Mouse (Mus musculus): ENCODE measurements around the gene Slc30a9. TPM values are rescaled to one million over a fixed set of nuclear protein-coding genes. Genes with fewer than 3 reads are reported as not detected.

The Slc30a9 gene
- polyA plus RNA-seq, 1 experiment, result 22.9 TPM

GRCm38 (mm10) chr5:67400608-67401480, 94.1 kb downstream of the Slc30a9 start:
- Histone ChIP-seq H3K27me3 (ENCODE audit: control insufficient read depth, insufficient read depth, low read length) (no peaks in the 10 kb centered on the region), H3K27ac (ENCODE audit: control insufficient read depth, insufficient read depth, low read depth, low read length) (no peak overlapping the region), H3K4me1 (ENCODE audit: control insufficient read depth, insufficient read depth, low read length) (no peaks in the 10 kb centered on the region), H3K4me3 (ENCODE audit: control insufficient read depth, low read depth, low read length) (no peak overlapping the region), H3K36me3 (ENCODE audit: control insufficient read depth, insufficient read depth, low read length) (no peaks in the 10 kb centered on the region)
- TF ChIP-seq POLR2A (IDR thresholded peaks at IDR 0.05; ENCODE audit: control insufficient read depth, low read depth, low read length) (no peak), CTCF (IDR thresholded peaks at IDR 0.05; ENCODE audit: control insufficient read depth, insufficient read depth, insufficient replicate concordance, low read depth, low read length) (no peak)

DNA sequence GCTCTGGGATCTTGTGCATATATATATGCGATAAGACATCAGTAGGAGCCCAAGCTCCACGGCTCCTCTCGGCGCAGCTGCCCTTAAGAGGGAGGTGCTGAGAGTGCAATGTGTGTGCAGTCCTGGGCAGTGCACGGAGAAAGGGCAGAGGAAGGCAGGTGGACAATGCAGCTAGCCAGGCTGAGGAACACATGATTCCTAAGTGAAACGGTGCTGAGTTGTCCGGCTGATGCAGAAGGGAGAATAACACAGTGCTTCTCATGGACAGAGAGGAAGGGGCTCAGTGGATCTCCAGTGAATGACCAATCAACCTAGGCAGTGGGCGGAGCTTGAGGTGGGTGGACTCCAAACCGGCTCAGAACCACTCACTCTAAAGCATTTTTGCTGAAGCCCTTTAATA, 94.9 kb downstream of the Slc30a9 start:
- no peak for TF ChIP-seq POLR2A (IDR thresholded peaks at IDR 0.05; ENCODE audit: control insufficient read depth, low read depth, low read length)
- no peak for TF ChIP-seq CTCF (IDR thresholded peaks at IDR 0.05; ENCODE audit: control insufficient read depth, insufficient read depth, insufficient replicate concordance, low read depth, low read length)
- no peaks in the 10 kb centered on the region for H3K4me1 ChIP-seq (ENCODE audit: control insufficient read depth, insufficient read depth, low read length)
- H3K36me3 ChIP-seq (ENCODE audit: control insufficient read depth, insufficient read depth, low read length), result no peaks in the 10 kb centered on the region
- no peak overlapping the region for H3K27ac ChIP-seq (ENCODE audit: control insufficient read depth, insufficient read depth, low read depth, low read length)
- no peak overlapping the region for H3K4me3 ChIP-seq (ENCODE audit: control insufficient read depth, low read depth, low read length)
- no peaks in the 10 kb centered on the region for H3K27me3 ChIP-seq (ENCODE audit: control insufficient read depth, insufficient read depth, low read length)

DNA sequence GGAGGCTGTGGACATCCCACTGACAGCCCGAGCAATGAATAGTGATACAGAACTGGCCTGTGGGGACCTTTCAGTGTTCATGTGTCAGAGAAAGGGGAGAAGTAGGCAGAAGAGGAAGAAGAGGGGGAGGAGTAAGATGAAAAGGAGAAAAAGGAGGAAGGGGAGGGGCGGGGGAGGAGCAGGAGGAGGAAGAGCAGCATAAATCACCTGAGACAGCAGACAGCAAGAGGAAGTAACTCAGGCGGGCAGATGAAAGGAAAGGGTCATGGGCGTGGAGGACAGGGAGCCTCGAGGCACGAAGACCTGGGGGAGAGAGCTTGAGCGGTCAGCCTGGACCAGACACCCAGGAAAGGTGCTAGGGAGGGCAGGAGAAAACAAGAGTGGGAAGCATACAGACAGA, 97.6 kb downstream of the Slc30a9 start:
- Histone ChIP-seq H3K27me3 (ENCODE audit: control insufficient read depth, insufficient read depth, low read length) (no peaks in the 10 kb centered on the region), H3K27ac (ENCODE audit: control insufficient read depth, insufficient read depth, low read depth, low read length) (no peak overlapping the region), H3K36me3 (ENCODE audit: control insufficient read depth, insufficient read depth, low read length) (no peaks in the 10 kb centered on the region), H3K4me1 (ENCODE audit: control insufficient read depth, insufficient read depth, low read length) (no peaks in the 10 kb centered on the region), H3K4me3 (ENCODE audit: control insufficient read depth, low read depth, low read length) (no peak overlapping the region)
- TF ChIP-seq POLR2A (IDR thresholded peaks at IDR 0.05; ENCODE audit: control insufficient read depth, low read depth, low read length) (no peak), CTCF (IDR thresholded peaks at IDR 0.05; ENCODE audit: control insufficient read depth, insufficient read depth, insufficient replicate concordance, low read depth, low read length) (no peak)

DNA sequence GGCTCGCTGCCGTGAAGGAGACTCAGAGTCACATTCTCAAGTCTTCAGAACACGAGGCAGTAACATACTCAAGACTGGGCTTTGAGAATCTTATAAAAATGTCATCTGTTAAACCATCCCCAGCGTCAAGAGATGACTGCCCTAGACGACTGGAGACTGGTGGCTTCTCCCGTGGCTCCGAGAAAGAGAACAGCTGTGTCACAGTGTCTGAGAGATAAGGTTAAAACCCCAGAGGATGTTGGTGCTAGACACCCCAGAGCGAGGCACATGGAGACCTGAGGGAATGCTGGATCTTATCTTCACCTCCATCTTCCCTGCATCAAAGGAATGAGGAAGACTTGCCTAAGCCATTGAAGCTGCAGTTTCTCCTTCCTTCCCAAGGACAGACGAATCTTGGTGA, 98.2 kb downstream of the Slc30a9 start:
- no peaks in the 10 kb centered on the region for H3K27me3 ChIP-seq (ENCODE audit: control insufficient read depth, insufficient read depth, low read length)
- no peaks in the 10 kb centered on the region for H3K4me1 ChIP-seq (ENCODE audit: control insufficient read depth, insufficient read depth, low read length)
- no peak overlapping the region for H3K4me3 ChIP-seq (ENCODE audit: control insufficient read depth, low read depth, low read length)
- TF ChIP-seq CTCF (IDR thresholded peaks at IDR 0.05; ENCODE audit: control insufficient read depth, insufficient read depth, insufficient replicate concordance, low read depth, low read length) (no peak), POLR2A (IDR thresholded peaks at IDR 0.05; ENCODE audit: control insufficient read depth, low read depth, low read length) (no peak)
- H3K27ac ChIP-seq (ENCODE audit: control insufficient read depth, insufficient read depth, low read depth, low read length), result no peak overlapping the region
- H3K36me3 ChIP-seq (ENCODE audit: control insufficient read depth, insufficient read depth, low read length), result no peaks in the 10 kb centered on the region

Other genes with a start within 250 kb of the Slc30a9 start
- not detected in 2 replicates for gene Phox2b, start 207.7 kb upstream of the Slc30a9 start, polyA plus RNA-seq (2012; rRNA removed)
- gene Tmem33, start 46.4 kb upstream of the Slc30a9 start, polyA plus RNA-seq (2012; rRNA removed), result 43.7 and 58.1 TPM in 2 replicates
- 5.7 and 7.3 TPM in 2 replicates for gene Bend4, start 121.4 kb downstream of the Slc30a9 start, polyA plus RNA-seq (2012; rRNA removed)

Data from testis, adult 2 months (tissue).